Mouse (Mus musculus): Measurements from ENCODE around the gene Smco3.

DNA sequence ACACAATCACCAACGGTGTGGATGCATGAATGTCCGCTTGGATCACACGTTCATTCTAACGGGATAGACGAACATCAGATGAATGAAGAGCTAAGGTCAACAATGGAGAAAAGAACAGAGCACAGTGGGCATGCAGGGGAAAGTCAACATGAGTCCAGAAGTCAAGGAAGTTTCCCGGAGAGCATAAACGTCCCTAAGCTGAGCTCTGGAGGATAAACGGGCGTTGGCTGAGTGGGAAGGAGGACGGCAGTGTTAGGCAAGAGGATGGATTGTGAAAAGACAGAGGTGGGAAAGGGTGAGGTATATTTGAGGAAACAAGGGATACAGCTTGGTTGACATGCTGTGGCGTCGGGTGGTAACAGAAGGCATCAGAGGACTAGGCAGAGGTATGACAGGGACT lies 53.1 kb downstream of the Smco3 start:
- TF ChIP-seq POLR2A (IDR thresholded peaks at IDR 0.05; ENCODE audit: extremely low read depth, insufficient read depth, low read length), result no peak
- TF ChIP-seq CTCF (IDR thresholded peaks at IDR 0.05; ENCODE audit: low read depth, low read length), result no peak
